Mouse (Mus musculus) liver, postnatal 0 days (tissue): ENCODE results near the gene Pcdh7. TPM values are rescaled to one million over a fixed set of nuclear protein-coding genes. Genes with fewer than 3 reads are reported as not detected.
"Not testable (repeated sequence)": the region's sequence is repeated elsewhere in the genome, so short reads cannot be mapped to it uniquely, and the experiment has no call there.

Source experiments
- ATAC-seq: fragments of 200-750 bp; cut with Nextera tagmentation; 2 replicates; pipeline ENCODE4 v1.8.0; 2017; ENCODE audit warnings: mild to moderate bottlenecking, moderate library complexity
- DNase-seq: peaks from one replicate; pipeline ENCODE4 v3.0.0-alpha.2; 2016
- H3K27ac ChIP-seq: fragments of 300-500 bp; sonication (generic); 2 replicates; pipeline ENCODE4 v1.5.1; 2014; ENCODE audit warnings: antibody characterized with exemption, moderate library complexity, mild to moderate bottlenecking, low read depth
- H3K27me3 ChIP-seq: fragments of 300-500 bp; sonication (generic); 2 replicates; pipeline ENCODE4 v1.6.1; 2014; ENCODE audit warnings: low read length, control low read depth, mixed read lengths; ENCODE audit not compliant: insufficient read depth
- H3K36me3 ChIP-seq: fragments of 300-500 bp; sonication (generic); replicated peaks from 2 replicates; pipeline ENCODE4 v1.6.1; 2014; ENCODE audit warnings: mild to moderate bottlenecking, control low read depth, low read length, moderate library complexity, mixed read lengths; ENCODE audit not compliant: insufficient read depth
- H3K4me1 ChIP-seq: fragments of 300-500 bp; sonication (generic); 2 replicates; pipeline ENCODE4 v1.6.1; 2014; ENCODE audit warnings: antibody characterized with exemption, mild to moderate bottlenecking, control low read depth; ENCODE audit not compliant: insufficient read depth
- H3K4me2 ChIP-seq: fragments of 300-500 bp; sonication (generic); 2 replicates; pipeline ENCODE4 v1.6.1; 2014; ENCODE audit warnings: low read depth, mild to moderate bottlenecking, low read length, moderate library complexity, mixed read lengths
- H3K4me3 ChIP-seq: fragments of 300-500 bp; sonication (generic); 2 replicates; pipeline ENCODE4 v1.5.1; 2014; ENCODE audit warnings: low read depth, low read length
- H3K9ac ChIP-seq: fragments of 300-500 bp; sonication (generic); replicated peaks from 2 replicates; pipeline ENCODE4 v1.6.1; 2014; ENCODE audit warnings: mild to moderate bottlenecking, moderate library complexity
- H3K9me3 ChIP-seq: fragments of 300-500 bp; sonication (generic); 2 replicates; pipeline ENCODE4 v1.6.1; 2016; ENCODE audit warnings: mild to moderate bottlenecking, control low read depth, low read length, mixed read lengths
- CTCF ChIP-seq: sonication (generic); IDR thresholded peaks from 2 replicates; pipeline ENCODE4 v1.5.1; 2016; ENCODE audit warnings: antibody characterized with exemption, low read depth
- EP300 ChIP-seq: IDR thresholded peaks from 2 replicates; pipeline ENCODE4 v1.6.1; 2016; ENCODE audit warnings: antibody characterized with exemption, low read depth, mild to moderate bottlenecking
- WGBS: fragments of 180-500 bp; shearing (Covaris S2); extraction: QIAGEN DNeasy Blood & Tissue Kit; methylation state at CpG from one replicate; pipeline ENCODE4 v1.1.7; 2014; ENCODE audit not compliant: insufficient replicate concordance; 5-methylcytosine and 5-hydroxymethylcytosine counted together
- polyA plus RNA-seq: library from polyadenylated mRNA; unstranded; fragments of >200 nt; fragmentation: Nextera tagmentation; extraction: Ambion mirVana; gene quantifications from 2 replicates; pipeline ENCODE4 v1.2.1, GENCODE M21; 2015

Gene Pcdh7
- polyA plus RNA-seq, 1 experiment from 2014 or later = 0.38 TPM

GRCm38 (mm10) chr5:58153966-58154365 lies 436.2 kb downstream of the Pcdh7 start:
- Histone ChIP-seq H3K4me2 (no peak overlapping the region), H3K36me3 (no peaks in the 10 kb centered on the region), H3K27ac (no peak overlapping the region), H3K9me3 (no peaks in the 10 kb centered on the region), H3K4me1 (no peaks in the 10 kb centered on the region), H3K4me3 (no peak overlapping the region), H3K27me3 (no peaks in the 10 kb centered on the region), H3K9ac (no peak overlapping the region)
- 67% methylated on average over 5 of the region's 5 CpGs for WGBS
- no peak for ATAC-seq
- no peak for DNase-seq
- TF ChIP-seq CTCF (no peak), EP300 (no peak)

DNA sequence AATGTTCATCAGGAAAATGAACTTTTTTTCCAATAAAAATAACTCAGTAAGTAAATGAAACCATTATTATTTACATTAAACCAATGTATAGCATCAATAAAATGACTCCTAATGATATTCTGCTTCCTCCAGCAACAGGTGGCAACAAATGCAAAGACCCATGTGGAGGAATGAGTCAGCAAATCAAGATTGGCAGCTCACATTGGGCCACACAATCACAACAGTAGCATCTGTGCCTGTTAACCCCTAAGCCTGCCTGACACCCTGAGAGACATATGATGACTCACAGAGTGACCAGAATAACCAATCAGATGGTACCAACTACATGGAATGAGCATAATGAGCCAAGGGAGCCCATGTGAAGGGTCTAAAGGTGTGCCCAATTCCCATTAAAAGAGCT lies 454.5 kb downstream of the Pcdh7 start:
- ATAC-seq (no peak), DNase-seq (no peak)
- Histone ChIP-seq H3K4me1 (no peaks in the 10 kb centered on the region), H3K4me3 (no peak overlapping the region), H3K27ac (no peak overlapping the region), H3K36me3 (no peaks in the 10 kb centered on the region), H3K9me3 (no peaks in the 10 kb centered on the region), H3K4me2 (no peak overlapping the region), H3K27me3 (no peaks in the 10 kb centered on the region), H3K9ac (no peak overlapping the region)
- TF ChIP-seq EP300 = no peak
- no peak for TF ChIP-seq CTCF

- not testable (repeated sequence) for H3K36me3 ChIP-seq, H3K27me3 ChIP-seq, ATAC-seq, H3K4me1 ChIP-seq, H3K4me3 ChIP-seq, H3K4me2 ChIP-seq, H3K27ac ChIP-seq, H3K9ac ChIP-seq, DNase-seq, H3K9me3 ChIP-seq
Observed at GRCm38 (mm10) chr5:58174335-58174734, 456.6 kb downstream of the Pcdh7 start.

DNA sequence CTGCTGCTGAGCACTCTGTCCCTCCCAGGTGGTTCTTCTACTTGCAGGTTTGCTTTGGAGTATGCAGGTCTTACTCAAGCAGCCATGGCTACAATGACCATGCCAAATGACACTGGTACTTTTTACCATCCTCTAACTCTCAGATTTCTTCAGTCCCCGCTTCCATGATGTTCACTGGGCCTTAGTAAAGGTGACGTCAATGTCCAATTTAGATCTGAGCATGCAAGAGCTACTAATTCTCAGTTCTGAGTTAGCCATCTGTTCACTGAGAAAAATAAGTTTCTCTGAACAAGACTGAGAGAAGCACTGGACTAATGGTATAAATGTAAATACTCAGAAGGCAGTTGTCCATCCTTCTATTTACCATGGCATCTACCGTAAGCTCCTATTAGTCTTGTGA lies 457.8 kb downstream of the Pcdh7 start:
- no peak for TF ChIP-seq CTCF
- TF ChIP-seq EP300 = no peak
- no peak overlapping the region for H3K9ac ChIP-seq
- no peak overlapping the region for H3K4me2 ChIP-seq
- WGBS = 83% methylated on average over 3 of the region's 3 CpGs
- no peaks in the 10 kb centered on the region for H3K36me3 ChIP-seq
- H3K4me1 ChIP-seq = no peaks in the 10 kb centered on the region
- no peaks in the 10 kb centered on the region for H3K27me3 ChIP-seq
- no peak overlapping the region for H3K27ac ChIP-seq
- DNase-seq (no peak), ATAC-seq (no peak)
- H3K9me3 ChIP-seq = no peaks in the 10 kb centered on the region
- no peak overlapping the region for H3K4me3 ChIP-seq
